Mouse (Mus musculus): Measurements from ENCODE around the gene Paqr8. TPM values are rescaled to one million over a fixed set of nuclear protein-coding genes. Genes with fewer than 3 reads are reported as not detected.

Paqr8 gene
- polyA plus RNA-seq, 1 experiment from 2014 or later = 2.1 TPM

- H3K27me3 ChIP-seq (ENCODE audit: insufficient read depth, low read length) = no peaks in the 10 kb centered on the region
- no peak overlapping the region for H3K4me3 ChIP-seq (replicated peaks; ENCODE audit: low read depth, low read length)
- ATAC-seq (replicated peaks; ENCODE audit: low FRiP score, low read depth) (no peak), DNase-seq (ENCODE audit: low spot score) (no peak)
- H3K4me2 ChIP-seq (ENCODE audit: low read length) = no peak overlapping the region
- H3K9me3 ChIP-seq (replicated peaks; ENCODE audit: low read length) = no peaks in the 10 kb centered on the region
- no peak for TF ChIP-seq CTCF (IDR thresholded peaks at IDR 0.05; ENCODE audit: low read depth)
- 91% methylated on average over 4 of the region's 4 CpGs for WGBS
- no peaks in the 10 kb centered on the region for H3K4me1 ChIP-seq (replicated peaks; ENCODE audit: insufficient read depth, low read length)
- H3K9ac ChIP-seq (ENCODE audit: low read depth, low read length) = no peak overlapping the region
- no peaks in the 10 kb centered on the region for H3K36me3 ChIP-seq (ENCODE audit: insufficient read depth, low read length)
- no peak overlapping the region for H3K27ac ChIP-seq
Observed at GRCm38 (mm10) chr1:20883079-20883478, 7.3 kb upstream of the Paqr8 start.

GRCm38 (mm10) chr1:20889677-20890403, 566 bp upstream of the Paqr8 start:
- peak overlapping the region; percentile 77 for H3K4me2 ChIP-seq (ENCODE audit: low read length)
- H3K4me3 ChIP-seq (replicated peaks; ENCODE audit: low read depth, low read length) = peak overlapping the region; percentile 67
- no peak for TF ChIP-seq CTCF (IDR thresholded peaks at IDR 0.05; ENCODE audit: low read depth)
- ATAC-seq (replicated peaks; ENCODE audit: low FRiP score, low read depth) (peak; percentile 9; the same call in 1 of the 2 replicates), DNase-seq (ENCODE audit: low spot score) (no peak)
- WGBS = 24% methylated on average over 16 of the region's 16 CpGs
- no peaks in the 10 kb centered on the region for H3K27me3 ChIP-seq (ENCODE audit: insufficient read depth, low read length)
- no peaks in the 10 kb centered on the region for H3K9me3 ChIP-seq (replicated peaks; ENCODE audit: low read length)
- H3K4me1 ChIP-seq (replicated peaks; ENCODE audit: insufficient read depth, low read length) = 0 out of 2 replicates have a peak, but pooled peaks cover 7% of the 10 kb centered on the region
- peak overlapping the region; percentile 61 for H3K9ac ChIP-seq (ENCODE audit: low read depth, low read length)
- no peak overlapping the region for H3K27ac ChIP-seq
- H3K36me3 ChIP-seq (ENCODE audit: insufficient read depth, low read length) = no peaks in the 10 kb centered on the region

GRCm38 (mm10) chr1:20890941-20891399, 564 bp downstream of the Paqr8 start:
- H3K36me3 ChIP-seq (ENCODE audit: insufficient read depth, low read length) = no peaks in the 10 kb centered on the region
- peak overlapping the region; percentile 61 for H3K9ac ChIP-seq (ENCODE audit: low read depth, low read length)
- peak overlapping the region; percentile 67 for H3K4me3 ChIP-seq (replicated peaks; ENCODE audit: low read depth, low read length)
- peak overlapping the region; percentile 77 for H3K4me2 ChIP-seq (ENCODE audit: low read length)
- H3K9me3 ChIP-seq (replicated peaks; ENCODE audit: low read length) = no peaks in the 10 kb centered on the region
- DNase-seq (ENCODE audit: low spot score) (peak; percentile 70), ATAC-seq (replicated peaks; ENCODE audit: low FRiP score, low read depth) (peak; percentile 22; the same call in 1 of the 2 replicates)
- no peaks in the 10 kb centered on the region for H3K27me3 ChIP-seq (ENCODE audit: insufficient read depth, low read length)
- 1% methylated on average over 20 of the region's 20 CpGs for WGBS
- H3K4me1 ChIP-seq (replicated peaks; ENCODE audit: insufficient read depth, low read length) = 0 out of 2 replicates have a peak, but pooled peaks cover 7% of the 10 kb centered on the region
- peak overlapping the region; percentile 61 for H3K27ac ChIP-seq
- peak; percentile 57 for TF ChIP-seq CTCF (IDR thresholded peaks at IDR 0.05; ENCODE audit: low read depth)

DNA sequence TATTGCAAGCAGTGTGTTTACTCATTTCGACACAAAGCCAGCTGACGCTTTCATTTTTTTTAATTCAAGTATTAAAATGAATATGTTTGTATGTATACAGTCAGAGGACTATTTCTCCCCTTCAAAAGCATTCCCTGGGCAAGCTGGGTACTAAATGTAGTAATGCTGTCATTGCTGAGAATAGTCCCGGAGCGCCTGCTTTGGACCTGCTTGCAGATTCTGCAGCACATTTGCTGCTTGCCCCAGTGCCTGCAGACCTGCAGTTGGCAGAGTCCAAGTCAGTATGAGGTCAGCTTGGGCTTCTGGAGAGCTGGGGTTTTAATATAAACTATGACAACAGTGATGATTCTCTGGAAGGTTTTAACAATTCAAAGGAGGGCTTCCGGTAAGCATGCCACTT, 2.7 kb downstream of the Paqr8 start:
- no peak overlapping the region for H3K4me3 ChIP-seq (replicated peaks; ENCODE audit: low read depth, low read length)
- DNase-seq (ENCODE audit: low spot score) = no peak
- H3K4me1 ChIP-seq (replicated peaks; ENCODE audit: insufficient read depth, low read length) = 0 out of 2 replicates have a peak, but pooled peaks cover 7% of the 10 kb centered on the region
- H3K4me2 ChIP-seq (ENCODE audit: low read length) = no peak overlapping the region
- H3K27me3 ChIP-seq (ENCODE audit: insufficient read depth, low read length) = no peaks in the 10 kb centered on the region
- H3K9ac ChIP-seq (ENCODE audit: low read depth, low read length) = no peak overlapping the region
- ATAC-seq (replicated peaks; ENCODE audit: low FRiP score, low read depth) = no peak
- WGBS = 86% methylated on average over 5 of the region's 5 CpGs
- no peak overlapping the region for H3K27ac ChIP-seq
- no peaks in the 10 kb centered on the region for H3K36me3 ChIP-seq (ENCODE audit: insufficient read depth, low read length)
- no peaks in the 10 kb centered on the region for H3K9me3 ChIP-seq (replicated peaks; ENCODE audit: low read length)
- no peak for TF ChIP-seq CTCF (IDR thresholded peaks at IDR 0.05; ENCODE audit: low read depth)

DNA sequence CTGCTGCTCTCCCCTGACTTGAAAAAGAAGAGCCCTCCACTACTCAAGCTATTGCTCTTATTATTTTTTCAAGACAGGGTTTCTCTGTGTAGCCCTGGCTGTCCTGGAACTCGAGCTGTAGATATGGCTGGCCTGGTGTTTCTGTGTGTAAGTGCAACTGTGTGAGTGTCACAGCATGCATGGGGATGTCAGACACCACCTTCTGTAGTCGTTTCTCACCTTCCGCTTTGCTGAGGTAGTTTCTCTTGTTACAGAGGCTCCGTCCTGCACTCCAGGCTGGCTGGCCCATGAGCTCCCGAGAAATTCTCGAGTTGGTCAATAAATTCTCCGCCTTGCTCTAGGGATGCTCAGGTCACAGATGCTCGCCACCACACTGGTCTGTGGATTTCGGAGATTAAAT, 8.0 kb downstream of the Paqr8 start:
- no peak for ATAC-seq (replicated peaks; ENCODE audit: low FRiP score, low read depth)
- H3K4me3 ChIP-seq (replicated peaks; ENCODE audit: low read depth, low read length) = no peak overlapping the region
- 41% methylated on average over 9 of the region's 9 CpGs for WGBS

GRCm38 (mm10) chr1:20900336-20900735, 9.9 kb downstream of the Paqr8 start:
- Histone ChIP-seq H3K27ac (no peak overlapping the region), H3K9ac (ENCODE audit: low read depth, low read length) (no peak overlapping the region), H3K9me3 (replicated peaks; ENCODE audit: low read length) (no peaks in the 10 kb centered on the region), H3K36me3 (ENCODE audit: insufficient read depth, low read length) (no peaks in the 10 kb centered on the region), H3K4me2 (ENCODE audit: low read length) (no peak overlapping the region), H3K4me1 (replicated peaks; ENCODE audit: insufficient read depth, low read length) (no peaks in the 10 kb centered on the region), H3K27me3 (ENCODE audit: insufficient read depth, low read length) (no peaks in the 10 kb centered on the region), H3K4me3 (replicated peaks; ENCODE audit: low read depth, low read length) (no peak overlapping the region)
- no peak for ATAC-seq (replicated peaks; ENCODE audit: low FRiP score, low read depth)
- no peak for TF ChIP-seq CTCF (IDR thresholded peaks at IDR 0.05; ENCODE audit: low read depth)
- DNase-seq (ENCODE audit: low spot score) = no peak
- 48% methylated on average over 4 of the region's 4 CpGs for WGBS

More for the DNA sequence above, 8.0 kb downstream of the Paqr8 start:
- no peaks in the 10 kb centered on the region for H3K9me3 ChIP-seq (replicated peaks; ENCODE audit: low read length)
- no peak overlapping the region for H3K27ac ChIP-seq
- H3K27me3 ChIP-seq (ENCODE audit: insufficient read depth, low read length) = no peaks in the 10 kb centered on the region
- H3K4me1 ChIP-seq (replicated peaks; ENCODE audit: insufficient read depth, low read length) = no peaks in the 10 kb centered on the region
- peak; percentile 13 for DNase-seq (ENCODE audit: low spot score)
- TF ChIP-seq CTCF (IDR thresholded peaks at IDR 0.05; ENCODE audit: low read depth) = no peak
- no peak overlapping the region for H3K4me2 ChIP-seq (ENCODE audit: low read length)
- no peak overlapping the region for H3K9ac ChIP-seq (ENCODE audit: low read depth, low read length)
- no peaks in the 10 kb centered on the region for H3K36me3 ChIP-seq (ENCODE audit: insufficient read depth, low read length)
